Mouse (Mus musculus) ovary, adult 2 months (tissue): ENCODE measurements around the gene Gm10643. TPM values are rescaled to one million over a fixed set of nuclear protein-coding genes. Genes with fewer than 3 reads are reported as not detected.

Source experiments
- polyA plus RNA-seq: library from polyadenylated mRNA; depleted of rRNA; stranded (reverse); fragments of >200 nt; gene quantifications from 2 replicates; pipeline ENCODE4 v1.2.3, GENCODE M21; 2012; rRNA removed

Gm10643 gene
- polyA plus RNA-seq, result 0.75 and 1.1 TPM in 2 replicates

GRCm38 (mm10) chr8:84065037-84065436 lies at the start of gene Gm10643:
Gene Gm10643 (minus strand): TSS chr8:84065137.

DNA sequence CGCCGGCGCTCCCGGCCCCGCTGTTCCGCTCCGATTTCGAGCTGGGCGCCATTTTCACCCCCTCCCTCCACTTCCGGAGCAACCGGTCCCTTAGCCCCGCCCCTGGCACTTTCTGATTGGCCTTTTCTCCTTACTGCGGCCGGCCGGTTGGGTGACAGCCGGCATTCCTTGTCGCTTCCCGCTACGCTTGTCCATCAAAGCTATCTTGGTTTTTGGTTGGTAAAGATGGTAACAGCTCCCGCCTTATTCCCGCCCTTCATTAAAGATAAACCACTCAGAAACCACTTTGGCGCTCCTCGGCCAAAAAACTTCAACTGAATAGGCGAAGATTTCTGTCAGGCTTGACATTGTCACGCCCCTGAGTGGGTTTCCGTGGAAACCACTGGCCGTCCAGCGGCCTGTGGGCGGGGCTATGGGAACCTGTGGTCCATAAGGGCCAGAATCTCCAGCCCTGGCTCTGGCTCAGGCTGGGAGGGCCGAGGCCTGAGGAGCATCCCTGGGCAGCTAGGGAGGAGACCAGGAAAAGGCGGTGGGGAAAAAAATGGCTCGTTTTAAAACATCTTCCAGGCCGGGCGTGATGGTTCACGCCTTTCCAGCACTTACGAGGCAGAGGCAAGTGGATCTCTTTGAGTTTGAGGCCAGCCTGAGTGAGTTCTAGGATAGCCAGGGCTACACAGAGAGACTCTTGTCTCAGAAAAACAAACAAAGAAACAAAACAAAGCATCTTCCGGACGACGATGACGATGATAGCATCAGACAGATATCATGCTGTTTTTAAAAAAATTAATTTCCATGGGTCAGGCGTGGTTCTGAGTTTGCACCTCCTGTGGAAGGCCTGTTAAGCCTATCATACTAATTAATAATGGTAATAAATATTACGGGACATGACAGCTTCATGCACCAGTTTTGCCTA lies 40.0 kb upstream of the Gm10643 start, which contains the start of gene Dcaf15:
TSS of gene Dcaf15 (minus strand) at position 72 of the 913 bp plus-strand sequence.

GRCm38 (mm10) chr8:84066291-84066930 lies 1.5 kb upstream of the Gm10643 start, which contains the start of gene Rfx1:
Gene Rfx1 (plus strand): TSS chr8:84066834.

GRCm38 (mm10) chr8:84044900-84045299 lies 20.0 kb downstream of the Gm10643 start, which contains the start of gene Rln3:
Gene Rln3 (minus strand): TSS chr8:84045000.

GRCm38 (mm10) chr8:84042066-84042947 lies 22.6 kb downstream of the Gm10643 start, which contains the start of gene Il27ra:
Gene Il27ra (minus strand): TSS chr8:84042589.

GRCm38 (mm10) chr8:84021096-84021495 lies 43.8 kb downstream of the Gm10643 start, which contains the start of gene Palm3:
Gene Palm3 (plus strand): TSS chr8:84021471.

Other genes with a start within 250 kb of the Gm10643 start
- gene Adgrl1, start 165.0 kb downstream of the Gm10643 start, polyA plus RNA-seq, result 162 and 190 TPM in 2 replicates
- gene Gm10644, start 109.9 kb downstream of the Gm10643 start, polyA plus RNA-seq, result 1.2 and 2.1 TPM in 2 replicates
- 19.7 and 21.1 TPM in 2 replicates for gene Asf1b, start 109.6 kb downstream of the Gm10643 start, polyA plus RNA-seq
- 64.4 and 81.8 TPM in 2 replicates for gene Prkaca, start 92.1 kb downstream of the Gm10643 start, polyA plus RNA-seq
- 68.8 and 69.5 TPM in 2 replicates for gene Samd1, start 67.5 kb downstream of the Gm10643 start, polyA plus RNA-seq
- 1.7 and 1.8 TPM in 2 replicates for gene 1700067K01Rik, start 63.6 kb downstream of the Gm10643 start, polyA plus RNA-seq
- gene 2210011C24Rik, start 53.0 kb downstream of the Gm10643 start, polyA plus RNA-seq, result 1.9 and 3.5 TPM in 2 replicates
- gene Palm3, start 43.7 kb downstream of the Gm10643 start, polyA plus RNA-seq, result 3.5 and 3.7 TPM in 2 replicates
- 6.1 and 6.3 TPM in 2 replicates for gene Il27ra, start 22.5 kb downstream of the Gm10643 start, polyA plus RNA-seq
- 6.3 and 7.4 TPM in 2 replicates for gene Rln3, start 20.1 kb downstream of the Gm10643 start, polyA plus RNA-seq
- 48.2 and 48.7 TPM in 2 replicates for gene Rfx1, start 1.7 kb upstream of the Gm10643 start, polyA plus RNA-seq
- 76.0 and 80.2 TPM in 2 replicates for gene Dcaf15, start 39.6 kb upstream of the Gm10643 start, polyA plus RNA-seq
- gene Podnl1, start 60.9 kb upstream of the Gm10643 start, polyA plus RNA-seq, result 18.3 and 59.6 TPM in 2 replicates
- 44.9 and 46.5 TPM in 2 replicates for gene Cc2d1a, start 82.8 kb upstream of the Gm10643 start, polyA plus RNA-seq
- 4.2 and 5.2 TPM in 2 replicates for gene 4930432K21Rik, start 82.9 kb upstream of the Gm10643 start, polyA plus RNA-seq
- 2.2 and 4.2 TPM in 2 replicates for gene Nanos3, start 120.1 kb upstream of the Gm10643 start, polyA plus RNA-seq
- gene Zswim4, start 171.9 kb upstream of the Gm10643 start, polyA plus RNA-seq, result 36.1 and 37.1 TPM in 2 replicates
- 60.5 and 85.9 TPM in 2 replicates for gene D8Ertd738e, start 184.6 kb upstream of the Gm10643 start, polyA plus RNA-seq
- 213 and 351 TPM in 2 replicates for gene Mri1, start 192.2 kb upstream of the Gm10643 start, polyA plus RNA-seq
- gene Ccdc130, start 205.2 kb upstream of the Gm10643 start, polyA plus RNA-seq, result 49.0 and 60.0 TPM in 2 replicates